Mouse (Mus musculus) myocyte (in vitro differentiated cells): Measurements from ENCODE around the gene Dis3l2.

Experiments used
- CEBPB ChIP-seq: IDR thresholded peaks from 2 replicates; pipeline ENCODE4 v1.6.1; 2011; ENCODE audit warnings: mild to moderate bottlenecking, moderate library complexity; ENCODE audit not compliant: poor library complexity, insufficient read depth, severe bottlenecking
- E2F4 ChIP-seq: IDR thresholded peaks from one replicate; pipeline ENCODE4 v1.6.1; 2011; ENCODE audit warnings: mild to moderate bottlenecking, control low read depth, moderate library complexity; ENCODE audit not compliant: insufficient read depth
- MAX ChIP-seq: IDR thresholded peaks from one replicate; pipeline ENCODE4 v1.6.1; 2011; ENCODE audit warnings: low read depth, mild to moderate bottlenecking, control low read depth
- MYOD1 ChIP-seq, 3 experiments: IDR thresholded peaks; one replicate each; pipeline ENCODE4 v1.6.1; 2011; ENCODE audit warnings: control low read depth in 2 of 3, low read depth in 2 of 3, mild to moderate bottlenecking in 2 of 3, moderate library complexity in 1 of 3; ENCODE audit not compliant: insufficient read length in 2 of 3, control insufficient read depth in 1 of 3
- MYOG ChIP-seq, 3 experiments: IDR thresholded peaks; one replicate each; pipeline ENCODE4 v1.6.1; 2011; ENCODE audit warnings: control low read depth in 2 of 3, low read depth in 2 of 3, mild to moderate bottlenecking in 2 of 3; ENCODE audit not compliant: insufficient read length in 2 of 3, control insufficient read depth in 1 of 3, insufficient read depth in 1 of 3
- POLR2A ChIP-seq: IDR thresholded peaks from one replicate; pipeline ENCODE4 v1.6.1; 2011; ENCODE audit warnings: low read depth, mild to moderate bottlenecking, control low read depth, moderate library complexity; ENCODE audit not compliant: insufficient read length
- REST ChIP-seq: IDR thresholded peaks from one replicate; pipeline ENCODE4 v1.6.1; 2011; ENCODE audit warnings: mild to moderate bottlenecking, control low read depth, moderate library complexity; ENCODE audit not compliant: insufficient read depth, insufficient read length
- TCF12 ChIP-seq: IDR thresholded peaks from one replicate; pipeline ENCODE4 v1.6.1; 2011; ENCODE audit warnings: mild to moderate bottlenecking, control low read depth; ENCODE audit not compliant: poor library complexity, insufficient read depth, severe bottlenecking
- TCF3 ChIP-seq: IDR thresholded peaks from one replicate; pipeline ENCODE4 v1.6.1; 2011; ENCODE audit warnings: low read depth, control low read depth; ENCODE audit not compliant: insufficient read length
- USF1 ChIP-seq: IDR thresholded peaks from one replicate; pipeline ENCODE4 v1.6.1; 2011; ENCODE audit warnings: low read depth, mild to moderate bottlenecking, control low read depth, moderate library complexity

GRCm38 (mm10) chr1:86705461-86705860, 1.9 kb downstream of the Dis3l2 start:
- TF ChIP-seq TCF3 (no peak), MYOD1 (IDR thresholded peaks at IDR 0.05; ENCODE audit: control insufficient read depth in 1 of 3, insufficient read length in 2 of 3, low read depth in 2 of 3) (no peak), TCF12 (no peak), REST (no peak), CEBPB (no peak), POLR2A (no peak), MYOG (IDR thresholded peaks at IDR 0.05; ENCODE audit: control insufficient read depth in 1 of 3, insufficient read depth in 1 of 3, insufficient read length in 2 of 3, low read depth in 2 of 3) (no peak), MAX (no peak), USF1 (no peak), E2F4 (no peak)
